In the genomic region with DNA sequence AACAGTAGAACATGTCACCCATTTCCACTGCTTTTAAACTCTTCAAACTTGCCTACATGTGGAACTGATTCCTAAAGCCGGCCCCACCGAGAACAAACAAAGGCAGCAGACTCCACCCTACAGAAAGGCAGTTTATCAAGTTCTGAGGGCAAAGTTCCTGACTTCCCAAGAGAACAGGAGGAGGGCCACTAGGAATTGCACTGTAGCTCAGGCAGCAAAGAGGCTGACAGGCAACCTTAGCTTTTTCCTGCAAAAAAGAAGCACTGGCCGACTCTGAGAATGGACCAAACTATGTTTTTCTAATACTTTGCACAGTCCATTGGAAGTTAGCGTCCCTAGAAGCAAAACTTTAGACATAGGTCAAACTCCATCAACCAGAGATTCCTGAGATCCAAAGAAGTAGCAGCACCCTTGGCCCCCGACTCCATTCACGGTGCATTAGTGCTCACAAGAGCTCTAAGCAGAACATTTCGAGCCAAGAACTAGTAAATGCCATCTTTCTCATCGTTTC, we compare ENCODE assay signal across 8 mouse cellular contexts. TPM values are rescaled to one million over a fixed set of nuclear protein-coding genes. Genes with fewer than 3 reads are reported as not detected.
DNase-seq lines count a peak whose midpoint lies in the region; ATAC-seq lines count a peak whose summit lies in the region.

No protein-coding gene starts in this region.

- peak overlapping the region; percentile 97 for H3K27ac ChIP-seq in heart, embryonic 15.5 days

- H3K4me3 ChIP-seq in heart, embryonic 15.5 days = peak overlapping the region; percentile 17

- peaks cover 91% of the 10 kb centered on the region for H3K4me1 ChIP-seq in heart, embryonic 15.5 days (replicated peaks)

- H3K9ac ChIP-seq in heart, embryonic 15.5 days = peak overlapping the region; percentile 20; the same call in 1 of the 2 replicates

- no peaks in the 10 kb centered on the region for H3K9me3 ChIP-seq in heart, embryonic 15.5 days (replicated peaks)

- peak; percentile 30 for DNase-seq in retina, postnatal 1 day
- DNase-seq in retina, embryonic 14.5 days (ENCODE audit: low spot score) = no peak
- DNase-seq in kidney, postnatal 25 days = peak; percentile 65 to 73
- DNase-seq in lung, postnatal 4 days = peak; percentile 48 to 52
- no peak for DNase-seq in cerebellum, postnatal 14 days
- no peak for DNase-seq in left cerebral cortex, adult 9 months (ENCODE audit: low spot score in 2 of 2)
- DNase-seq in spleen, postnatal 4 days (ENCODE audit: low spot score in 2 of 2) = no peak

- ATAC-seq in heart, embryonic 15.5 days (replicated peaks; ENCODE audit: insufficient number of reproducible peaks, insufficient read depth, low FRiP score, low read depth) = no peak

- no peaks in the 10 kb centered on the region for H3K27me3 ChIP-seq in heart, embryonic 15.5 days

- no peaks in the 10 kb centered on the region for H3K36me3 ChIP-seq in heart, embryonic 15.5 days

- H3K4me2 ChIP-seq in heart, embryonic 15.5 days = peak overlapping the region; percentile 53

- 12% methylated on average over 8 of the region's 8 CpGs for WGBS in heart, embryonic 15.5 days

RNA-seq across cellular contexts. Expression of a gene that starts 14.3 kb away (rescaled TPM):
- polyA plus RNA-seq in heart, embryonic 15.5 days (2015; fragmentation: Nextera tagmentation; extraction: Ambion mirVana) = 57.6 and 62.9 TPM in 2 replicates

RNA-seq across cellular contexts. Expression of a gene that starts 22.6 kb away (rescaled TPM):
- 0.10 TPM in 2 replicates for polyA plus RNA-seq in heart, embryonic 15.5 days (2015; fragmentation: Nextera tagmentation; extraction: Ambion mirVana)

RNA-seq across cellular contexts. Expression of a gene that starts 34.3 kb away (rescaled TPM):
- 203 and 214 TPM in 2 replicates for polyA plus RNA-seq in heart, embryonic 15.5 days (2015; fragmentation: Nextera tagmentation; extraction: Ambion mirVana)

RNA-seq across cellular contexts. Expression of a gene that starts 41.6 kb away (rescaled TPM):
- polyA plus RNA-seq in heart, embryonic 15.5 days (2015; fragmentation: Nextera tagmentation; extraction: Ambion mirVana) = not detected in 2 replicates

RNA-seq across cellular contexts. Expression of a gene that starts 41.9 kb away (rescaled TPM):
- polyA plus RNA-seq in heart, embryonic 15.5 days (2015; fragmentation: Nextera tagmentation; extraction: Ambion mirVana) = 22.1 and 22.2 TPM in 2 replicates

Comparison
In these comparisons a context has a peak if more than half of its experiments do, and no peak if none do; other contexts are left out.
1. DNase-seq: peak in retina, postnatal 1 day (single experiment), kidney, postnatal 25 days (2 of 2) and lung, postnatal 4 days (2 of 2); none in retina, embryonic 14.5 days (single experiment), cerebellum, postnatal 14 days (0 of 2), left cerebral cortex, adult 9 months (0 of 2) and spleen, postnatal 4 days (0 of 2).